Mouse (Mus musculus): ENCODE data around the gene Aip.

- TF ChIP-seq TAL1 (IDR thresholded peaks at IDR 0.05; ENCODE audit: low read length) (no peak), GATA1 (IDR thresholded peaks at IDR 0.05; ENCODE audit: low read length) (no peak)
Measured at GRCm38 (mm10) chr19:4147022-4147405, 21.4 kb upstream of the Aip start.

All from erythroblast, embryonic 14.5 days (primary cell).